ENCODE assay signal across 11 mouse cellular contexts in the genomic region with DNA sequence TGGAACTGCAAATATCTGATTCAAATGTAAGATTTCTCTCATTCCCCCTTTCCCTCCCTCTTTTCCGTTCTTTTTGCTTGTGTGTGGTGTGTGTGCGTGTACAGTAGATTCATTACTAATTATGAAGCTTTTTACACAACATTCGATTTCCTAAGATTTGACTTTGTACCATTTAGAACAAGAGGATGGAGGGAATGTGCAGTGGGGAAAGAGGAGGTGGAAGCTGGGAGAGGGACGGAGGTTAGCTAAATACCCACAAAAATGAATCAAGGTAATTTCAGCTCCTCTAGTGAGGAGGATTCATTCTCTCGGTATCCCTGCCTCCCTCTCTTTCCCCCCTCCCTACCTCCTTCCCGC. TPM values are rescaled to one million over a fixed set of nuclear protein-coding genes. Genes with fewer than 3 reads are reported as not detected.
DNase-seq lines count a peak whose midpoint lies in the region; ATAC-seq lines count a peak whose summit lies in the region.
"Had no signal": no experiment of that assay in that cellular context is flagged by ENCODE, and none has a peak within 500 bp of the region (broad histone marks: within the 10 kb centered on the region; RNA-seq: fewer than 3 reads in every experiment).

No protein-coding gene starts in this region.

- 1% methylated on average over 5 of the region's 6 CpGs for WGBS in heart, embryonic 14.5 days
- 3% methylated on average over 5 of the region's 6 CpGs for WGBS in forebrain, embryonic 12.5 days
- under 1% methylated on average over 6 of the region's 6 CpGs for WGBS in midbrain, embryonic 10.5 days

- H3K4me2 ChIP-seq in heart, embryonic 14.5 days (ENCODE audit: low read length): peak overlapping the region; percentile 81; the same call in 1 of the 2 replicates
- peak overlapping the region; percentile 94 for H3K4me2 ChIP-seq in forebrain, embryonic 12.5 days

- H3K27ac ChIP-seq in heart, embryonic 14.5 days (replicated peaks in 1 of 2; ENCODE audit: control insufficient read depth in 1 of 2, insufficient read depth in 1 of 2, low read depth in 2 of 2, low read length in 2 of 2): no peak overlapping the region
- H3K27ac ChIP-seq in forebrain, embryonic 12.5 days: no peak overlapping the region
- peak overlapping the region; percentile 93; the same call in 1 of the 2 replicates for H3K27ac ChIP-seq in midbrain, embryonic 10.5 days (replicated peaks)
- H3K27ac ChIP-seq: limb, embryonic 15.5 days had no signal

- no peak for ATAC-seq in heart, embryonic 14.5 days (ENCODE audit: insufficient number of reproducible peaks, insufficient read depth, low FRiP score, low read depth)
- ATAC-seq in forebrain, embryonic 12.5 days (ENCODE audit: low FRiP score): no peak
- ATAC-seq: CD4-positive, CD25-positive, alpha-beta regulatory T cell, adult 4 months had no signal

- H3K9me3 ChIP-seq in heart, embryonic 14.5 days (ENCODE audit: control insufficient read depth, low read length): no peaks in the 10 kb centered on the region
- H3K9me3 ChIP-seq in forebrain, embryonic 12.5 days: no peaks in the 10 kb centered on the region
- H3K9me3 ChIP-seq in midbrain, embryonic 10.5 days (replicated peaks): no peaks in the 10 kb centered on the region
- H3K9me3 ChIP-seq: limb, embryonic 15.5 days had no signal

- peaks cover 71% of the 10 kb centered on the region for H3K27me3 ChIP-seq in heart, embryonic 14.5 days (ENCODE audit: control insufficient read depth, insufficient read depth, low read length)
- peaks cover 52% of the 10 kb centered on the region for H3K27me3 ChIP-seq in forebrain, embryonic 12.5 days
- peaks cover 61% of the 10 kb centered on the region for H3K27me3 ChIP-seq in midbrain, embryonic 10.5 days (ENCODE audit: low read depth, poor library complexity, severe bottlenecking)

- no peaks in the 10 kb centered on the region for H3K36me3 ChIP-seq in heart, embryonic 14.5 days (ENCODE audit: control insufficient read depth, insufficient read depth, low read length)
- no peaks in the 10 kb centered on the region for H3K36me3 ChIP-seq in forebrain, embryonic 12.5 days (replicated peaks)
- no peaks in the 10 kb centered on the region for H3K36me3 ChIP-seq in midbrain, embryonic 10.5 days
- H3K36me3 ChIP-seq: limb, embryonic 15.5 days had no signal

- peak overlapping the region in 1 of 2 experiments; percentile 43; a peak in 1 of 4 replicates for H3K4me3 ChIP-seq in heart, embryonic 14.5 days (ENCODE audit: control insufficient read depth in 1 of 2, insufficient read depth in 1 of 2, low read depth in 1 of 2, low read length in 2 of 2)
- H3K4me3 ChIP-seq in forebrain, embryonic 12.5 days (replicated peaks): peak overlapping the region; percentile 63
- peak overlapping the region; percentile 75 for H3K4me3 ChIP-seq in midbrain, embryonic 10.5 days

- no peak for DNase-seq in heart, postnatal 4 days
- DNase-seq in ES-CJ7 (ENCODE audit: low read depth, low spot score): peak; percentile 6
- no peak for DNase-seq in midbrain, embryonic 10.5 days (ENCODE audit: low spot score)
- no peak for DNase-seq in kidney, adult 11 months
- no peak for DNase-seq in kidney, adult 8-10 months
- DNase-seq in thymus, postnatal 10 days (ENCODE audit: low spot score in 2 of 2): no peak
- DNase-seq: gastrocnemius, postnatal 25 days had no signal

- H3K9ac ChIP-seq in heart, embryonic 14.5 days (ENCODE audit: low read length): no peak overlapping the region
- H3K9ac ChIP-seq in forebrain, embryonic 12.5 days: no peak overlapping the region
- H3K9ac ChIP-seq: limb, embryonic 15.5 days had no signal

- peaks cover 8 to 27% of the 10 kb centered on the region in 2 experiments for H3K4me1 ChIP-seq in heart, embryonic 14.5 days (ENCODE audit: control insufficient read depth in 2 of 2, insufficient read depth in 2 of 2, low read length in 2 of 2)
- H3K4me1 ChIP-seq in forebrain, embryonic 12.5 days: peaks cover 32% of the 10 kb centered on the region
- H3K4me1 ChIP-seq in midbrain, embryonic 10.5 days: peaks cover 38% of the 10 kb centered on the region

RNA-seq across cellular contexts. Expression of a gene that starts 2.1 kb away (rescaled TPM):
- polyA plus RNA-seq in heart, embryonic 14.5 days (2014; fragmentation: Nextera tagmentation; extraction: Ambion mirVana): 0.15 and 0.45 TPM in 2 replicates
- total RNA-seq in heart, postnatal 4 days (2021): under 1 TPM; 0.47 to 0.67 TPM
- polyA plus RNA-seq in forebrain, embryonic 12.5 days (2016; fragmentation: Nextera tagmentation; extraction: Ambion mirVana): 0.86 and 1.1 TPM in 2 replicates
- 1.5 and 1.6 TPM in 2 replicates for polyA plus RNA-seq in midbrain, embryonic 10.5 days (2016; fragmentation: Nextera tagmentation; extraction: Ambion mirVana)
- polyA plus RNA-seq: CD4-positive, CD25-positive, alpha-beta regulatory T cell, adult 4 months had no signal
